Mouse (Mus musculus): ENCODE measurements around the gene Avpr2.

GRCm38 (mm10) chrX:73930402-73931062, 38.6 kb downstream of the Avpr2 start, which contains the start of gene Renbp:
- no peak for TF ChIP-seq POLR2A (IDR thresholded peaks at IDR 0.05; ENCODE audit: extremely low read depth, insufficient read depth, low read length)
- TF ChIP-seq CTCF (IDR thresholded peaks at IDR 0.05; ENCODE audit: extremely low read depth, insufficient read depth, low read length) = no peak
